Mouse (Mus musculus): ENCODE measurements at regions not wholly inside any gene's neighbourhood (a gene's known extent, or its start where the extent isn't known, plus 50 kb on each side); places are given as distances from the start of the nearest gene placed in this dataset.

- DNase-seq: peak; percentile 47 to 53
Observed at GRCm38 (mm10) chr12:13028086-13028485, 86.4 kb upstream of the Mycn start.

- DNase-seq: peak; percentile 56 to 67
Observed at GRCm38 (mm10) chr12:13026041-13026580, 84.4 kb upstream of the Mycn start.

GRCm38 (mm10) chr12:13024215-13024841 lies 82.6 kb upstream of the Mycn start:
- no peak for DNase-seq

GRCm38 (mm10) chr12:13011023-13011761 lies 69.5 kb upstream of the Mycn start:
- no peak for DNase-seq

- DNase-seq: no peak
Observed at GRCm38 (mm10) chr12:13010405-13010804, 68.7 kb upstream of the Mycn start.

- peak; percentile 31 to 32 for DNase-seq
Observed at GRCm38 (mm10) chr12:13009470-13009869, 67.8 kb upstream of the Mycn start.

GRCm38 (mm10) chr12:13002703-13003102 lies 61.0 kb upstream of the Mycn start:
- no peak for DNase-seq

- DNase-seq: no peak
Observed at GRCm38 (mm10) chr12:13002069-13002590, 60.4 kb upstream of the Mycn start.

- DNase-seq: no peak
Observed at GRCm38 (mm10) chr12:12995974-12996361, 54.3 kb upstream of the Mycn start.

- DNase-seq: peak; percentile 85 to 91
Observed at GRCm38 (mm10) chr12:12995061-12995973, 53.6 kb upstream of the Mycn start.

GRCm38 (mm10) chr12:12993894-12994714 lies 52.4 kb upstream of the Mycn start:
- peak; percentile 10 to 39 for DNase-seq
